Comparison of ENCODE assay signal across 8 mouse cellular contexts in genomic region chr10:111508324-111509080, GRCm38 (mm10). TPM values are rescaled to one million over a fixed set of nuclear protein-coding genes. Genes with fewer than 3 reads are reported as not detected.
A peak's percentile ranks its signal among the peaks of the same experiment; 100 is the strongest.
DNase-seq lines count a peak whose midpoint lies in the region; ATAC-seq and TF ChIP-seq lines count a peak whose summit lies in the region.

No protein-coding gene starts in this region.

- peak overlapping the region; percentile 96 for H3K27ac ChIP-seq in lung, embryonic 14.5 days (ENCODE audit: low read depth)
- peak overlapping the region; percentile 91 for H3K27ac ChIP-seq in embryonic facial prominence, embryonic 14.5 days (replicated peaks; ENCODE audit: low read depth, low read length)
- H3K27ac ChIP-seq in limb, embryonic 10.5 days, result peak overlapping the region; percentile 97; the same call in 1 of the 2 replicates
- no peak overlapping the region for H3K27ac ChIP-seq in olfactory bulb, adult 2 months (ENCODE audit: insufficient read depth, low read depth, low read length)

- no peak for TF ChIP-seq POLR2A in olfactory bulb, adult 2 months (IDR thresholded peaks at IDR 0.05; ENCODE audit: insufficient read depth, low read depth, low read length)

- no peak for ATAC-seq in lung, embryonic 14.5 days (ENCODE audit: insufficient read depth)
- ATAC-seq in embryonic facial prominence, embryonic 14.5 days (ENCODE audit: low read depth), result no peak

- H3K9me3 ChIP-seq in lung, embryonic 14.5 days (ENCODE audit: low read depth, low read length), result no peaks in the 10 kb centered on the region
- no peaks in the 10 kb centered on the region for H3K9me3 ChIP-seq in embryonic facial prominence, embryonic 14.5 days (ENCODE audit: control insufficient read depth, low read length)
- H3K9me3 ChIP-seq in limb, embryonic 10.5 days (replicated peaks), result no peaks in the 10 kb centered on the region

- H3K9ac ChIP-seq in lung, embryonic 14.5 days, result peak overlapping the region; percentile 95
- peak overlapping the region; percentile 90 for H3K9ac ChIP-seq in embryonic facial prominence, embryonic 14.5 days (ENCODE audit: low read depth, low read length)

- peaks cover 31% of the 10 kb centered on the region for H3K4me1 ChIP-seq in lung, embryonic 14.5 days (ENCODE audit: insufficient read depth)
- peaks cover 21% of the 10 kb centered on the region; the same call in 1 of the 2 replicates for H3K4me1 ChIP-seq in embryonic facial prominence, embryonic 14.5 days (ENCODE audit: control insufficient read depth, insufficient read depth, low read length)
- H3K4me1 ChIP-seq in limb, embryonic 10.5 days, result peaks cover 52% of the 10 kb centered on the region
- peaks cover 9% of the 10 kb centered on the region for H3K4me1 ChIP-seq in olfactory bulb, adult 2 months (ENCODE audit: control insufficient read depth, insufficient read depth, low read length)

- H3K4me2 ChIP-seq in lung, embryonic 14.5 days, result peak overlapping the region; percentile 83
- peak overlapping the region; percentile 96 for H3K4me2 ChIP-seq in embryonic facial prominence, embryonic 14.5 days (ENCODE audit: low read depth, low read length)

- DNase-seq in lung, embryonic 14.5 days, result peak; percentile 37
- no peak for DNase-seq in lung, adult 18-20 months
- DNase-seq in embryonic facial prominence, embryonic 14.5 days (ENCODE audit: low spot score), result no peak
- DNase-seq in limb, embryonic 10.5 days (ENCODE audit: low spot score), result no peak
- no peak for DNase-seq in adrenal gland, postnatal 10 days
- DNase-seq in testis, postnatal 10 days (ENCODE audit: low spot score), result no peak
- no peak for DNase-seq in kidney, adult 9 months

- peak overlapping the region; percentile 91 for H3K4me3 ChIP-seq in lung, embryonic 14.5 days (ENCODE audit: low read depth, low read length)
- H3K4me3 ChIP-seq in embryonic facial prominence, embryonic 14.5 days (ENCODE audit: low read depth, low read length), result peak overlapping the region; percentile 83
- H3K4me3 ChIP-seq in limb, embryonic 10.5 days, result peak overlapping the region; percentile 94
- peak overlapping the region; percentile 17; the same call in 1 of the 2 replicates for H3K4me3 ChIP-seq in olfactory bulb, adult 2 months (ENCODE audit: insufficient read depth, low read depth, low read length)

- H3K27me3 ChIP-seq in lung, embryonic 14.5 days (ENCODE audit: insufficient read depth, low read length), result no peaks in the 10 kb centered on the region
- H3K27me3 ChIP-seq in embryonic facial prominence, embryonic 14.5 days (replicated peaks; ENCODE audit: control insufficient read depth, insufficient read depth, low read length), result no peaks in the 10 kb centered on the region
- no peaks in the 10 kb centered on the region for H3K27me3 ChIP-seq in limb, embryonic 10.5 days (ENCODE audit: low read depth, poor library complexity, severe bottlenecking)

- 5% methylated on average over 7 of the region's 7 CpGs for WGBS in lung, embryonic 14.5 days
- 8% methylated on average over 7 of the region's 7 CpGs for WGBS in embryonic facial prominence, embryonic 14.5 days
- WGBS in limb, embryonic 10.5 days, result 6% methylated on average over 7 of the region's 7 CpGs
- 10% methylated on average over 7 of the region's 7 CpGs for WGBS in olfactory bulb, adult 2 months

- H3K36me3 ChIP-seq in lung, embryonic 14.5 days (ENCODE audit: insufficient read depth), result peaks cover 17% of the 10 kb centered on the region; the same call in 1 of the 2 replicates
- no peaks in the 10 kb centered on the region for H3K36me3 ChIP-seq in embryonic facial prominence, embryonic 14.5 days (ENCODE audit: control insufficient read depth, insufficient read depth, low read length)
- no peaks in the 10 kb centered on the region for H3K36me3 ChIP-seq in limb, embryonic 10.5 days

- no peak for TF ChIP-seq CTCF in lung, embryonic 14.5 days (IDR thresholded peaks at IDR 0.05; ENCODE audit: low read depth)
- TF ChIP-seq CTCF in olfactory bulb, adult 2 months (IDR thresholded peaks at IDR 0.05; ENCODE audit: insufficient read depth, low read depth, low read length), result no peak

RNA-seq across cellular contexts. Expression of gene Phlda1, which starts 2.4 kb away (rescaled TPM):
- 134 and 137 TPM in 2 replicates for polyA plus RNA-seq in lung, embryonic 14.5 days (2014; fragmentation: Nextera tagmentation; extraction: Ambion mirVana)
- polyA plus RNA-seq in embryonic facial prominence, embryonic 14.5 days (2014; fragmentation: Nextera tagmentation; extraction: Ambion mirVana), result 36.2 and 43.6 TPM in 2 replicates
- polyA plus RNA-seq in limb, embryonic 10.5 days (2016; fragmentation: Nextera tagmentation; extraction: Ambion mirVana), result 19.8 and 20.1 TPM in 2 replicates
- not detected in 2 replicates for polyA plus RNA-seq in olfactory bulb, adult 2 months (2012; ENCODE audit: insufficient read depth, insufficient read length, low replicate concordance, missing spikeins)
- 10 to 100 TPM; 36.3 to 40.2 TPM for total RNA-seq in adrenal gland, postnatal 10 days (2021)

RNA-seq across cellular contexts. Expression of gene Nap1l1, which starts 35.5 kb away (rescaled TPM):
- polyA plus RNA-seq in lung, embryonic 14.5 days (2014; fragmentation: Nextera tagmentation; extraction: Ambion mirVana), result 301 and 316 TPM in 2 replicates
- 234 and 242 TPM in 2 replicates for polyA plus RNA-seq in embryonic facial prominence, embryonic 14.5 days (2014; fragmentation: Nextera tagmentation; extraction: Ambion mirVana)
- polyA plus RNA-seq in limb, embryonic 10.5 days (2016; fragmentation: Nextera tagmentation; extraction: Ambion mirVana), result 343 and 349 TPM in 2 replicates
- not detected in 2 replicates for polyA plus RNA-seq in olfactory bulb, adult 2 months (2012; ENCODE audit: insufficient read depth, insufficient read length, low replicate concordance, missing spikeins)
- 100 to 1,000 TPM; 130 to 141 TPM for total RNA-seq in adrenal gland, postnatal 10 days (2021)

Comparison
In these comparisons a context has a peak if more than half of its experiments do, and no peak if none do; other contexts are left out.
1. H3K4me3 ChIP-seq: peak in every context shown above with its lines; median percentile 94 in limb, embryonic 10.5 days; 91 in lung, embryonic 14.5 days; 83 in embryonic facial prominence, embryonic 14.5 days; 17 in olfactory bulb, adult 2 months.
2. RNA of gene Phlda1, which starts 2.4 kb away (polyA plus RNA-seq): 134 to 137 TPM in lung, embryonic 14.5 days, 36.2 to 43.6 TPM in embryonic facial prominence, embryonic 14.5 days and 19.8 to 20.1 TPM in limb, embryonic 10.5 days; not detected in olfactory bulb, adult 2 months; every median in the first group is over 10 times any median in the second.